Mouse (Mus musculus): Measurements from ENCODE around the gene Dus2.

The Dus2 gene

GRCm38 (mm10) chr8:106075161-106075862 is 84.2 kb downstream of the Dus2 start:
- no peak for DNase-seq (ENCODE audit: low read depth in 1 of 2, low spot score in 2 of 2)

GRCm38 (mm10) chr8:106075863-106076174 is 84.7 kb downstream of the Dus2 start:
- no peak for DNase-seq (ENCODE audit: low read depth in 1 of 2, low spot score in 2 of 2)

- no peak for DNase-seq (ENCODE audit: low read depth in 1 of 2, low spot score in 2 of 2)
Measured at GRCm38 (mm10) chr8:106076612-106077011, 85.5 kb downstream of the Dus2 start.

- DNase-seq (ENCODE audit: low read depth in 1 of 2, low spot score in 2 of 2), result no peak
Measured at GRCm38 (mm10) chr8:106077452-106078067, 86.4 kb downstream of the Dus2 start.

GRCm38 (mm10) chr8:106102321-106102720 is 111.2 kb downstream of the Dus2 start:
- no peak for DNase-seq (ENCODE audit: low read depth in 1 of 2, low spot score in 2 of 2)
